Mouse (Mus musculus) G1E-ER4 (cell line): ENCODE data around the gene Phip. TPM values are rescaled to one million over a fixed set of nuclear protein-coding genes. Genes with fewer than 3 reads are reported as not detected.

Source experiments
- GATA1 ChIP-seq: IDR thresholded peaks from one replicate; pipeline ENCODE4 v1.8.0; 2012; ENCODE audit warnings: low read length, inconsistent platforms
- polyA plus RNA-seq: library from polyadenylated mRNA; stranded (reverse); fragments of >175 nt; gene quantifications from 2 replicates; pipeline ENCODE4 v1.2.3, GENCODE M21; 2012

Phip gene
- 7.0 and 9.2 TPM in 2 replicates for polyA plus RNA-seq

- no peak for TF ChIP-seq GATA1
Measured at GRCm38 (mm10) chr9:82975342-82976215, at the start of gene Phip. Phip (minus strand) TSS chr9:82975516.

GRCm38 (mm10) chr9:83023724-83024123 is 48.4 kb upstream of the Phip start:
- no peak for TF ChIP-seq GATA1

GRCm38 (mm10) chr9:83014516-83014915 is 39.2 kb upstream of the Phip start:
- no peak for TF ChIP-seq GATA1

GRCm38 (mm10) chr9:83008306-83008705 is 33.0 kb upstream of the Phip start:
- no peak for TF ChIP-seq GATA1

- TF ChIP-seq GATA1, result no peak
Measured at GRCm38 (mm10) chr9:83001342-83001741, 26.0 kb upstream of the Phip start.

GRCm38 (mm10) chr9:82997765-82998500 is 22.6 kb upstream of the Phip start:
- TF ChIP-seq GATA1, result no peak

GRCm38 (mm10) chr9:82976936-82977335 is 1.6 kb upstream of the Phip start:
- TF ChIP-seq GATA1, result no peak

GRCm38 (mm10) chr9:82976219-82976618 is 903 bp upstream of the Phip start:
- TF ChIP-seq GATA1, result no peak

- no peak for TF ChIP-seq GATA1
Measured at GRCm38 (mm10) chr9:82974962-82975341, 364 bp downstream of the Phip start.

GRCm38 (mm10) chr9:82974187-82974861 is 992 bp downstream of the Phip start:
- no peak for TF ChIP-seq GATA1

GRCm38 (mm10) chr9:82973321-82973892 is 1.9 kb downstream of the Phip start:
- no peak for TF ChIP-seq GATA1

GRCm38 (mm10) chr9:82971433-82971832 is 3.9 kb downstream of the Phip start:
- TF ChIP-seq GATA1, result no peak

- no peak for TF ChIP-seq GATA1
Measured at GRCm38 (mm10) chr9:82967076-82967621, 8.2 kb downstream of the Phip start.

DNA sequence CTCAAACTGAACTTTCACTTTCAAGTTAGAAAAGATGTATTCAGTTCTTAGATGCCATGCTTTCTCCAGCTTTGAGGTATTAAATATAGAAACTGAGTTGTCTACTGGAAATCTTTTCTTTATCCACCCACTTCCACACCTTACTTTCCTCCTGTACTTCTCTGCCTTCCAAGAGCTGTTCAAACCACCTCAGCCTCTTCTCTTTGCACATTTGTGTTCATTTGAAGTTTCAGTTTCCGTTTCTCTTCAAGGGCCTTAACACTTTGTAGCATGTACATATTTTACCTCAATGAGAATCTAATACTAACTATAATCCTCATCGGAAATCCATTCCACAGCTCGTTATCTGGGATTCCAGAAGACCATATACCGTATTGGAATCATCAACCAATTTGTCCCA is 11.3 kb downstream of the Phip start:
- no peak for TF ChIP-seq GATA1

GRCm38 (mm10) chr9:82961352-82961751 is 14.0 kb downstream of the Phip start:
- no peak for TF ChIP-seq GATA1
